Mouse (Mus musculus) midbrain, embryonic 14.5 days (tissue): ENCODE data around the gene Gm11084. TPM values are rescaled to one million over a fixed set of nuclear protein-coding genes. Genes with fewer than 3 reads are reported as not detected.
"Not testable (repeated sequence)": the region's sequence is repeated elsewhere in the genome, so short reads cannot be mapped to it uniquely, and the experiment has no call there.

Source experiments
- ATAC-seq: fragments of 200-750 bp; cut with Nextera tagmentation; 2 replicates; pipeline ENCODE4 v1.8.0; 2017; ENCODE audit warnings: moderate number of reproducible peaks, moderate library complexity; ENCODE audit not compliant: low FRiP score, low TSS enrichment
- DNase-seq: peaks from one replicate; pipeline ENCODE4 v3.0.0-alpha.2; 2015
- H3K27ac ChIP-seq: fragments of 300-500 bp; sonication (generic); replicated peaks from 2 replicates; pipeline ENCODE4 v1.5.1; 2014; ENCODE audit warnings: mild to moderate bottlenecking, low read depth, low read length, moderate library complexity
- H3K27me3 ChIP-seq: fragments of 300-500 bp; sonication (generic); 2 replicates; pipeline ENCODE4 v1.6.1; 2014; ENCODE audit warnings: low read length, control low read depth, mixed read lengths; ENCODE audit not compliant: control insufficient read depth, insufficient read depth
- H3K36me3 ChIP-seq: fragments of 300-500 bp; sonication (generic); 2 replicates; pipeline ENCODE4 v1.6.1; 2014; ENCODE audit warnings: low read length, control low read depth; ENCODE audit not compliant: control insufficient read depth, insufficient read depth
- H3K4me1 ChIP-seq: fragments of 300-500 bp; sonication (generic); 2 replicates; pipeline ENCODE4 v1.6.1; 2014; ENCODE audit warnings: mild to moderate bottlenecking, antibody characterized with exemption, low read length, control low read depth; ENCODE audit not compliant: control insufficient read depth, insufficient read depth
- H3K4me2 ChIP-seq: fragments of 300-500 bp; sonication (generic); 2 replicates; pipeline ENCODE4 v1.6.1; 2014; ENCODE audit warnings: mild to moderate bottlenecking, low read length, moderate library complexity
- H3K4me3 ChIP-seq: fragments of 300-500 bp; sonication (generic); replicated peaks from 2 replicates; pipeline ENCODE4 v1.5.1; 2014; ENCODE audit warnings: low read depth, low read length
- H3K9ac ChIP-seq: fragments of 300-500 bp; sonication (generic); replicated peaks from 2 replicates; pipeline ENCODE4 v1.6.1; 2014; ENCODE audit warnings: mild to moderate bottlenecking, low read length, moderate library complexity
- H3K9me3 ChIP-seq: fragments of 300-500 bp; sonication (generic); 2 replicates; pipeline ENCODE4 v1.6.1; 2016; ENCODE audit warnings: low read length, control low read depth, mixed read lengths; ENCODE audit not compliant: control insufficient read depth
- WGBS: fragments of 180-500 bp; shearing (Covaris S2); extraction: QIAGEN DNeasy Blood & Tissue Kit; methylation state at CpG from one replicate; pipeline ENCODE4 v1.1.7; 2014; 5-methylcytosine and 5-hydroxymethylcytosine counted together
- polyA plus RNA-seq: library from polyadenylated mRNA; unstranded; fragments of >200 nt; fragmentation: Nextera tagmentation; extraction: Ambion mirVana; gene quantifications from 2 replicates; pipeline ENCODE4 v1.2.1, GENCODE M21; 2014

Gm11084 gene
- polyA plus RNA-seq, 1 experiment from 2014 or later, result not detected

- not testable (repeated sequence) for H3K9ac ChIP-seq, H3K4me1 ChIP-seq, H3K36me3 ChIP-seq, H3K27me3 ChIP-seq, H3K4me2 ChIP-seq, H3K9me3 ChIP-seq, DNase-seq, H3K4me3 ChIP-seq, ATAC-seq, H3K27ac ChIP-seq
- WGBS, result 94% methylated on average over 9 of the region's 9 CpGs
These were observed 27.5 kb upstream of the Gm11084 start for GRCm38 (mm10) chr2:73014063-73014462.

GRCm38 (mm10) chr2:73012636-73013035, 26.1 kb upstream of the Gm11084 start:
- no peaks in the 10 kb centered on the region for H3K36me3 ChIP-seq
- peaks cover 5% of the 10 kb centered on the region; the same call in 1 of the 2 replicates for H3K9me3 ChIP-seq
- H3K27ac ChIP-seq, result no peak overlapping the region
- H3K4me3 ChIP-seq, result no peak overlapping the region
- no peak overlapping the region for H3K4me2 ChIP-seq
- H3K4me1 ChIP-seq, result no peaks in the 10 kb centered on the region
- ATAC-seq, result no peak
- DNase-seq, result peak; percentile 85
- H3K27me3 ChIP-seq, result no peaks in the 10 kb centered on the region
- H3K9ac ChIP-seq, result no peak overlapping the region
- 77% methylated on average over 20 of the region's 20 CpGs for WGBS

DNA sequence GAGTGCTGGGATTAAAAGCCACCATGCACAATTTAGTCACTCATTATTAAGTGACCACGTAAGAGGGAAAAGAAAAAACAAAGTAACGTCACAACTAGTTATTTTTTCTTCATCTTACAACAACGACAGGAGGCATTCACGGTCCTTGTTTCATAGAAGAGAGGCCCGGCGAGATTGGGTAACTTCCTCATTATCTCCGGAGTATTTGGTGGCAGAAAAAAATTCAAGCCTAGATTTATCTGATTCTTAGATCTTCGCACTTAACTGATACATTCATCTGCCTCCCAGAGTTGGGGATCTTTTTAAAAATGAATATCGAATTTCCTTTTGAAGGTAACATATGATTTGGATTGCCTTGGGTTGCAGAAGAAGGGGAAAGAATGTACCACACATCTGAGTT, 21.0 kb upstream of the Gm11084 start:
- Histone ChIP-seq H3K9me3 (peaks cover 5% of the 10 kb centered on the region; the same call in 1 of the 2 replicates), H3K27me3 (no peaks in the 10 kb centered on the region), H3K4me2 (no peak overlapping the region), H3K4me1 (peaks cover 16% of the 10 kb centered on the region), H3K9ac (no peak overlapping the region), H3K4me3 (no peak overlapping the region), H3K36me3 (no peaks in the 10 kb centered on the region), H3K27ac (no peak overlapping the region)
- 92% methylated on average over 9 of the region's 9 CpGs for WGBS
- ATAC-seq (no peak), DNase-seq (no peak)

DNA sequence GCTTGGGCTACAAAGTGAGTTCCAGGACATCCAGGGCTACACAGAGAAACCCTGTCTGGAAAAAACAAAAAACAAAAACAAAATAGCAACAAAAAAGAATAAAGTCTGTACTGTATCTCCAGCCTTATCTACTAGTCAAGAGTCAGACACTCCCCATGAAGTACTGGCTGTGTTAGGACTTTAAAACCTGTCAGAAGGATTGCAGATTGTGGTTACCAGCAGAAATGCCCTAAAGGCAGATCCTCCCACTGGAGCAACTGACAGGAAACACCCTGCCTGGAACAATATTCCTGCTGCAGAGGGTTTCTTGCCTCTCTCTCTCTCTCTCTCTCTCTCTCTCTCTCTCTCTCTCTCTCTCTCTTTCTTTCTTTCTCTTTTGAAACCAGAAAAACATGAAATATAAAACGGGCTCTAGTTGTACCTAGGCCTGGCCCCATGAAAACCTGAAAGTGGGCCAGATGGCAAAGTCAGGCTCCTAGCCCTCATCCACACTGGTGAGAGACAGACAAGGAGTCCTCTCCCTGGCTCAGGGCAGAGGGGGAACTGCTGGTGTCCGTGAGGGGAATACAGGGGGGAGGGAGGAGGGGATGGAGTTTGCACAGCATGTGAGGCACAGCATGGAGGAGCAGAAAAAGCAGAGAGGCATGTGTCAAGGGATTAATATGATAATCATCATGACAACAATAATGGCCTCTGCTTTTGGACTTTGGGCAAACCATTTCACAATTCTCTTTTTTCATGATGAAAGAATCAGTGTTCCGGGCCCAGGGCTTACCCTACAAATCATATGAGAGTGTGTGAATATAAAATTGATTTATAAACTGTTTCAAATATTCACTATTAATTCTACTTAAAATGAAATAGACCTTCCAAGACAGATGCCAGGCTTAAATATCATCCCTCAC, 19.3 kb upstream of the Gm11084 start:
- no peak for ATAC-seq
- Histone ChIP-seq H3K36me3 (no peaks in the 10 kb centered on the region), H3K27me3 (no peaks in the 10 kb centered on the region), H3K9me3 (peaks cover 5% of the 10 kb centered on the region; the same call in 1 of the 2 replicates), H3K9ac (no peak overlapping the region), H3K4me3 (no peak overlapping the region), H3K27ac (peak overlapping the region; percentile 37; the same call in 1 of the 2 replicates), H3K4me1 (peaks cover 16% of the 10 kb centered on the region), H3K4me2 (no peak overlapping the region)
- 45% methylated on average over 3 of the region's 3 CpGs for WGBS
- DNase-seq, result peak; percentile 33

GRCm38 (mm10) chr2:73003751-73004717, 17.5 kb upstream of the Gm11084 start:
- H3K4me1 ChIP-seq, result peaks cover 16% of the 10 kb centered on the region
- no peaks in the 10 kb centered on the region for H3K9me3 ChIP-seq
- DNase-seq, result peak; percentile 69
- peak; percentile 68; the same call in 1 of the 2 replicates for ATAC-seq
- peak overlapping the region; percentile 63; the same call in 1 of the 2 replicates for H3K27ac ChIP-seq
- peak overlapping the region; percentile 35 for H3K4me2 ChIP-seq
- H3K27me3 ChIP-seq, result no peaks in the 10 kb centered on the region
- WGBS, result 33% methylated on average over 24 of the region's 24 CpGs
- H3K4me3 ChIP-seq, result no peak overlapping the region
- H3K9ac ChIP-seq, result no peak overlapping the region; the same call in 1 of the 2 replicates
- H3K36me3 ChIP-seq, result no peaks in the 10 kb centered on the region

DNA sequence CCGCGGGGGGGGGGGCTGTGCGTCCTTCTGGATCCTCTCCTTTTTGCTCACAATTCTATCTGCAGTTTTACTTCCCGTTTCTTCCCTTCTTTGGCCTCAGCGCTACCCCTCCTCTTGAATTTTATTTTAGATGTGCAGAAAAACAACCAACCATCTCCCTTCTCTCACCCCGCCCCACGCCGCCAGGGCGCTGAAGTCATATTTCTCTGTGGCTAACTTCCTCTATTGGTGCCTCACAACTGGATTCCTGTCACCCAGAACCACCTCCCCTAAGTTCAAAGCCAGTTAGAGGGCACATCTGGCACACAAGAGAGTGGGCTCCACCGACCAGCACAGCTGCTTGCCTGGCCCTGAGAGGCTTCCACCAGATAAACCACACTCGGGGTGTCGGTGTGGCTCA, 16.5 kb upstream of the Gm11084 start:
- Histone ChIP-seq H3K27me3 (no peaks in the 10 kb centered on the region), H3K27ac (no peak overlapping the region), H3K36me3 (no peaks in the 10 kb centered on the region), H3K4me1 (peaks cover 16% of the 10 kb centered on the region), H3K4me3 (no peak overlapping the region), H3K9me3 (no peaks in the 10 kb centered on the region), H3K4me2 (no peak overlapping the region), H3K9ac (no peak overlapping the region)
- DNase-seq, result no peak
- ATAC-seq, result no peak
- 66% methylated on average over 11 of the region's 12 CpGs for WGBS

GRCm38 (mm10) chr2:73002451-73002850, 15.9 kb upstream of the Gm11084 start:
- H3K27me3 ChIP-seq, result no peaks in the 10 kb centered on the region
- H3K4me1 ChIP-seq, result peaks cover 16% of the 10 kb centered on the region
- no peak overlapping the region for H3K9ac ChIP-seq
- ATAC-seq (no peak), DNase-seq (no peak)
- no peak overlapping the region for H3K27ac ChIP-seq
- WGBS, result 95% methylated on average over 6 of the region's 6 CpGs
- no peak overlapping the region for H3K4me3 ChIP-seq
- H3K4me2 ChIP-seq, result no peak overlapping the region
- no peaks in the 10 kb centered on the region for H3K9me3 ChIP-seq
- H3K36me3 ChIP-seq, result no peaks in the 10 kb centered on the region

DNA sequence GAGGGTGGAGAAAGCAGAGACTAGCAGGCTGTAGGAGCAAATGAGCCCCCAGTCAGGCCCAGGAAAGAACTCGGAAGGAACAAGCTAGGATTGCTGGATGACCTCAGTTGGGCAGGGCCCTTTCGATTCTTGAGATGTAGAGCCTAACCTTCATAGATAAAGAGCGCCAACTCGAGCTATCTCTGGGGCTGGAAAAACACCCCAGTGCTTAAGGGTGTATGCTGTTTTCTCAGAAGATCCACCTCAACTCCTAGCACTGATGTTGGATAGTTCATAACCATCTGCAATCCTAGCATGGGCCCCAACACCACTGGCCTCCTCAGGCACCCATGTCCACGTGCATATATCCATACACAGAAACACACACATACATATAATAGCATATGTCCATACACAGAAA, 15.5 kb upstream of the Gm11084 start:
- H3K36me3 ChIP-seq, result no peaks in the 10 kb centered on the region
- H3K9ac ChIP-seq, result no peak overlapping the region
- ATAC-seq (no peak), DNase-seq (no peak)
- peaks cover 16% of the 10 kb centered on the region for H3K4me1 ChIP-seq
- WGBS, result 94% methylated on average over 5 of the region's 5 CpGs
- H3K9me3 ChIP-seq, result no peaks in the 10 kb centered on the region
- H3K27ac ChIP-seq, result no peak overlapping the region
- no peak overlapping the region for H3K4me3 ChIP-seq
- H3K27me3 ChIP-seq, result no peaks in the 10 kb centered on the region
- H3K4me2 ChIP-seq, result no peak overlapping the region
